Mouse (Mus musculus): ENCODE data around the gene Ano9.

Gene Ano9

DNA sequence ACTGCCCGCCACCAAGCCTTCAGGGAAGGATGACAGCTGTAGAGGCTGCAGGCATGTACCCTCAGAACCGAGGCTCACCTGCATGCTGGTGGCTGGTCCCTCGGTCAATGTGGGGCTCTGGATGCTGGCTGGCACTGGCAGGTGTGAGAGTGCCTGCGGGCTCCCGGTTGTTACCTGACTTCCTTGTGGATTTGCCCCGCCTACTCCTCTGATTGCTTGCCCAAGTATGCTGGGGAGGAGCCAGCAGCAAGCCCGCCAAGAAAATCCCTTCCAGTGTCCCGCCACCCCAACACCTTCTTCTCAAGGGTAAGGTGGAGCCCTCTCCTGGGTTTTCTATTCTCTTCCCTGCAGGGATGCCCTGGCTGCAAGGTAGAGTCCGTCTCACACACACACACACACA is at the start of gene Ano9:
TSS of gene Ano9 (minus strand) at position 171 of the 400 bp plus-strand sequence.
- DNase-seq (ENCODE audit: extremely low spot score), result no peak

GRCm38 (mm10) chr7:141164850-141165249 is 47.2 kb upstream of the Ano9 start:
- no peak for DNase-seq (ENCODE audit: extremely low spot score)

DNA sequence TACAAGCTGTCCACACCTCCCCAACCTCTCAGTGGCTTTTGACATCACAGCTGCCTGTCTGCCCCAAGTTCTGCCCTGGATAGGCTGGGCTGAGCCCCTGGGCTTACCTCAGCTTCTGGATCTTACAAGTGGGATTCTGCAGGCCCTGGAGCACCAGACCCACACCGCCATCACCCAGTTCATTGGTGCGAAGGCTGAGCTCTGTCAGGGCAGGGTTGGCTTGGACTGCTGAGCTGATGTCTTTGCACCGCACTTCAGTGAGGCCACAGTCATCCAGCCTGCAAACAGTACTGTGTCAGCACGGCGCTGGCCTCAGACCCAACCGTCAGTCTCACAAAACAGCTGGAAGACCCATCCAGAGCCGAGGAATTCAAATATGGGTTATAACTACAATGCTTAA is 46.8 kb upstream of the Ano9 start:
- no peak for DNase-seq (ENCODE audit: extremely low spot score)

GRCm38 (mm10) chr7:141155362-141155761 is 37.8 kb upstream of the Ano9 start:
- no peak for DNase-seq (ENCODE audit: extremely low spot score)

- no peak for DNase-seq (ENCODE audit: extremely low spot score)
Observed at GRCm38 (mm10) chr7:141148639-141149038, 31.0 kb upstream of the Ano9 start.

GRCm38 (mm10) chr7:141147044-141147443 is 29.4 kb upstream of the Ano9 start:
- DNase-seq (ENCODE audit: extremely low spot score), result no peak

DNA sequence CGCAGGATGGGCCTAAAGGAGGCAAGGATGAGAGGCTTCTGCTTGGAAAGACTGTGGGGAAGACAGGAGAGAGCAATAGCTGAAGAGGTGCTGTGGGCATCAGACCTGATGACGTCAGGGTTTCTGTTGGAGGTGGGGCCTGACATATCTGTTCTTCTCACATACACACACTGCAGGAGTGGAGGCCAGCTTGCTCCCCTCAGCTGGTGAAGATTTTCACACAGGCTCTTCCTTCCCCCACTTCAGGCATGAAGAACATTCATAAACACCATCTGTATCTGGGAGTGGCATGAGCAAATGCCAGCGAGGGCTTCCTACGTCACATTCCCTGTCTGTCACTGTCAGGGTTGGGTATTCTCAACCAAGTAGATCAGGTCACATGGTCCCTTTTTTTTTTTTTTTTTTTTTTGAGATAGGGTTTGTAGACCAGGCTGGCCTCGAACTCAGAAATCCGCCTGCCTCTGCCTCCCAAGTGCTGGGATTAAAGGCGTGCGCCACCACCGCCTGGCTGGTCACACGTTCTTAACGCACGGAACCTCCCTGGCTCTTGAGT is 28.5 kb upstream of the Ano9 start:
- no peak for DNase-seq (ENCODE audit: extremely low spot score)

DNA sequence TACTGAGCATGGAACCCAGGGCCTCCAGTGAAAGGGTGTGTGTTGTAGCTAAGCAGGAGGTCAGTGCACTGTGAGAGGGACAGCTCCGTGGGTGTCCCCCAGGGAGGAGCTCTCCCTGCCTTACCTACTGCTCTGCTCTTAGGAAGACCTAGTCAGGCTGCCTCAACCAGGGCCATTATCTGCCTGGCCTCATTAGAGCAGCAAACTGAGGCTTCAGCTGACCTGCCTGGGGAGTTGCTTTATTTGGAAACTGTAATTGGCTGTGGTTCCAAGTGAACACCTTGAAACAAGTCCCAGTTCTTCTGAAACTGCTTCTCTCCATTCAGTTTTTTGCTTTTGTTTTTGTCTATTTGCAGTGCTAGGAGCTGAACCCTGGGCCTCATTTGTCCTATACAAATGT is 27.8 kb upstream of the Ano9 start:
- DNase-seq (ENCODE audit: extremely low spot score), result no peak

DNA sequence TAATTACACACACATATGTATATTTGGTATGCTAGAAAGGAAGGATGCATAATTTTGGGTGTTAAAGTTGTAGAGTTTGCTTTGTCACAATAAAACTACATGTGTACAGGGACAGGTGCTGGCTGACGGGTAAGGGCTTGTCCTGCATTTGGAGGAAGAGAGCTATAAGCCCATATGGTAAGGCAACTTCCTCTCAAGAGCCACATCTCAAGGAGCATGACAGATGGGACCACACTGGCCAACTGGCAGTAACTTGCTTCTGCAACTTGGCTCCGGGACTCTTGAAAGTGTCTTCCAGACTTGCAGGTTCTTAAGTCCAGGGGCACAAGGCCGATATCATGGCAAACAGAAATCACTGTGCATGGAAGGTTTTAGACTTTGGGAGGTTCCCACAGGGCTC is 27.0 kb upstream of the Ano9 start:
- DNase-seq (ENCODE audit: extremely low spot score), result no peak

- DNase-seq (ENCODE audit: extremely low spot score), result no peak
Observed at GRCm38 (mm10) chr7:141143861-141144260, 26.3 kb upstream of the Ano9 start.

GRCm38 (mm10) chr7:141143112-141143511 is 25.5 kb upstream of the Ano9 start:
- peak; percentile 47 for DNase-seq (ENCODE audit: extremely low spot score)

GRCm38 (mm10) chr7:141141326-141141725 is 23.7 kb upstream of the Ano9 start:
- DNase-seq (ENCODE audit: extremely low spot score), result no peak

DNA sequence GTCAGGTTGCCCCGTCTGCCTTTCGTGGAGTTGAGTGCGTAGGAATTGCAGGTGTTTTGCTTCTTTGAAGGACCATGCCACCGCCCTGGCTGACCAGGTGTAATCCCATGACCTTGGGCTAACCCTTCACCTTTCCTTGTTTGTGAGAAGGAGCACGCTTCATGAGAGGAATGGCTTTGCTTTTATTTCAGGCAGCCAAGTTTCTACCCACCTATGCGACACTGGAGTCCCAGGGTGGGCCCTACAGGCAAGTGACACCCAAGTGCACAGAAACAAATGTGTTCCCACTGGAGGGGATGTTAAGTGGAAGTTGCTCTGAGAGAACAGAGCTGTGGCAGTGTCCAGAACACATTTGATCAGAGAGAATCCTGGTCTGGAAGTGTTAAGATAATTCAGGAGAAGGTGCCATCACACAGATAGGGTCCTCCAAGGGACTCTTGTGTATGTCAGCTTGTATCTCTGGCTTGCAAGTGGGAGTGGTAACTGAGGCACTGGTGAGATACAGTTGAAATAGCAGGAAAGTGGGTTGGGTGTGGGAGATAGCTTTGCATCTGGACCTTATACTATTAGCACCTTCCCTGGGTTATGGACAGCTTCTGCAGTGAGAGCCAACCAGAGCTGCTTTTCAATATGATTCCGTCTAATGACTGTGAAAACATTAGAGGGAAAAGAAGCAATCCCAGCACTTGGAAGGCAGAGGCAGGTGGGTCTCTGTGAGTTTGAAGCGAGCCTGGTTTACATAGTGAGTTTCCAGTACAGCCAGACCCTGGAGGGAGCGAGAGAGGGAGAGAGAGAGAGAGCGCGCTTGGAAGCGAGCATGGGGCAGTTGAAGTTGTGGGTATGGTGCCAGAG is 14.5 kb upstream of the Ano9 start:
- no peak for DNase-seq (ENCODE audit: extremely low spot score)

GRCm38 (mm10) chr7:141131024-141131820 is 13.6 kb upstream of the Ano9 start:
- DNase-seq (ENCODE audit: extremely low spot score), result peak; percentile 94

DNA sequence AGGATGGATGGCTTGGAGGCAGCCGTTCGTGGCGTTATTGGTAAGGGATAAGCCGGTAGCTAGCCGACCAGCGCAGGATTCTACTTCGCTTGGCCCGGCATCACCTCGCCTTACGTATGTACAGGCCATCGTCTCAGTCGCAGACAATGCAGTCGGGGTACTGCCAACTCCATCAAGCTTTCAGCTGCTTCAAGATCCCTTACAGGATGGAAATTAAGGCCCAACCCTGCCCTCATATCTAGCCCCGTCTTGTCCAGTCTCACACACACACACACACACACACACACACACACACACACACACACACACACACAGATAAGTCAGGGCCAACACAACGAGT is 5.9 kb upstream of the Ano9 start:
- no peak for DNase-seq (ENCODE audit: extremely low spot score)

DNA sequence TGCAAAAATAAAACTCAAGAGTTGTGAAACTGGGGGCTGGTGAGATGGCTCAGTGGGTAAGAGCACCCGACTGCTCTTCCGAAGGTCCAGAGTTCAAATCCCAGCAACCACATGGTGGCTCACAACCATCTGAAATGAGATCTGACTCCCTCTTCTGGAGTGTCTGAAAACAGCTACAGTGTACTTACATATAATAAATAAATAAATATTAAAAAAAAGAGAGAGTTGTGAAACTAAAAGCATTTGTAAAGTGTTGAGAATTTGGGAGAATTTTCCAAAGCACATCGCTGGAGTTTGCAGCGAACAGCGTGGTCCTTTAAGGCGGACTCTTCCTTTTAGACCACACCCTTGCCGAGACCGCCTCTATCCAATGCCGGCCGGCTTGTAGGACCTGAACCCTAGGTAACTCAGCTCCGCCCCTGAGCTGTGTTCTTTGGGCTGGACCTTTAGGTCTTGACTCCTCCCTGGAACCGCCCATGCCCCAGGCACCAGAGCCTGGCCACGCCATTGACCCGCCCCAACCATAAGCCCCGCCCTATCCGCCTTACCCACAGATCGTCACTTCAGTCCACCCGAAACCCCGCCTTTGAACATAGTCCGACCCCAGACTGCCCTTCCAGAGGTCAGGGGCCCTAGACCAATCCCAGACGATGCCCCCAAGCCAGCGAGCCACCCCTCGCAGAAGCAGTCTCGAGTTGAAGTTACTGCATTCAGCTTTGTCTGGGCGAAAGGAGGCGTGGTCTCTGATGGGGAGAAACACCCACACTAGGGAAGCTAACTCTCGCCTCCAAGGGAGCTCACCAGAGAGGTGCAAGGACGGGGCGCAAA is 5.3 kb upstream of the Ano9 start:
- peak; percentile 99 for DNase-seq (ENCODE audit: extremely low spot score)

DNA sequence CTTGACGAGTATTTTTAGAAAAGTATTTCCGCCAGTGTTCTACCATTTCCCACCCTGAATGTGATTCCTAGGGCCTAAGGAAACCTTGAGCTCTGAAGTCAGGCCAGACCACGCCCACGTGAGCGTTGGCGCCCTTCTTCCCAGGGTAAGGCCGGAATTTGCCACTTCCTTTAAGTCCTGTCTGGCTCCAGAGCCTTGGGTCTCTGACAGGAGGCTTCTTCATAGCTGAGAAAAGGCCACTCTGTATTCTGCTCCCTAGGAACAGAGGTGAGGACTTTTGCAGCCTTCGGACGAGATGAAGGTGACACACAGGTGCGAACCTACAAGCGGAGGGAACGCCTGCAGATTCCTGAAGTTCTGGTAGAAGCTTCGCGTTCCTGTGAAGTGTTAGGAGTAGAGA is 4.6 kb upstream of the Ano9 start, which contains the start of gene Ptdss2:
TSS of gene Ptdss2 (plus strand) at position 138 of the 400 bp plus-strand sequence.
- DNase-seq (ENCODE audit: extremely low spot score), result peak; percentile 10

GRCm38 (mm10) chr7:141121051-141121531 is 3.5 kb upstream of the Ano9 start:
- DNase-seq (ENCODE audit: extremely low spot score), result no peak

DNA sequence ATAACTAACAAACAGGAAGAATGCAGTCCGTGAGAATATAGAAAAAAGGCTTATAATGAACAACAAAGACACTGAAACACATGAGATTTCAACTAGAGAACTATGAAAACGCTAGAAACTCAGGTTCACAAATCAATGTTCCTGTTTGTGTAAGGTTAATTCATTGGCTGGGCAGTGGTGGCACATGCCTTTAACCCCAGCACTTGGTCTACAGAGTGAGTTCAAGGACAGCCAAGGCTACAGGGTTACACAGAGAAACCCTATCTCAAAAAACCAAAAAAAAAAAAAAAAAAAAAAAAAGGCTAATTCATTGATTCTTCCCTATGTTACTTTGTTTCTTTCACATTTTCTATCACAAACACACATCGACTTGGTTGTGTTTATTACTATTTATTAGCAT is 3.0 kb upstream of the Ano9 start:
- DNase-seq (ENCODE audit: extremely low spot score), result no peak

- DNase-seq (ENCODE audit: extremely low spot score), result no peak
Observed at GRCm38 (mm10) chr7:141119487-141119886, 1.9 kb upstream of the Ano9 start.

DNA sequence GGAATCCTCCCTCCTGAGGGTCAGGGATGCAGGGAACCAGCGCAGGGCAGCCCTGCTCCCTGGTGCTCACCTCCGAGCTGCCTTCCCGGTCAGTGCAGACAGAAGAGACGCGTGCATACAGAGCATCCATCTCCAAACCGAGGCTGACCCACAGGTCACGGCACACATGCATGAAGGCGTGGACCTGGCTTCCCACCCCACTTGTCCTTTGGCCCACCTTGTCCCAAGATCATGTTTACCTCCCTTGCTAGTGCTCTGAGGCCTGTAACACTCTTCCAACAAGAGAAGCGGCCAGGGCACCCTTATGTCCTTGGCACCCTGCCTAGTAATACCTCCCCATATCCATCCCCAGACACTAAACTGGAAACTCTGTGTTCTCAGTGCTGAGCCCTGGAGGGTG is 1.7 kb downstream of the Ano9 start:
- no peak for DNase-seq (ENCODE audit: extremely low spot score)

GRCm38 (mm10) chr7:141103161-141103560 is 14.4 kb downstream of the Ano9 start:
- DNase-seq (ENCODE audit: extremely low spot score), result no peak

Measured in embryo, embryonic 9.5 days (tissue).